Mouse (Mus musculus) olfactory bulb, adult 2 months (tissue): ENCODE results near the gene Uap1. TPM values are rescaled to one million over a fixed set of nuclear protein-coding genes. Genes with fewer than 3 reads are reported as not detected.
"Not testable (repeated sequence)": the region's sequence is repeated elsewhere in the genome, so short reads cannot be mapped to it uniquely, and the experiment has no call there.

Experiments used
- H3K27ac ChIP-seq: fragments of 200-500 bp; 2 replicates; pipeline ENCODE4 v1.5.1; 2012; ENCODE audit warnings: low read depth, low read length; ENCODE audit not compliant: insufficient read depth
- H3K4me1 ChIP-seq: fragments of 200-500 bp; 2 replicates; pipeline ENCODE4 v1.6.1; 2012; ENCODE audit warnings: low read length; ENCODE audit not compliant: control insufficient read depth, insufficient read depth
- H3K4me3 ChIP-seq: fragments of 200-500 bp; 2 replicates; pipeline ENCODE4 v1.5.1; 2012; ENCODE audit warnings: mild to moderate bottlenecking, low read depth, low read length, moderate library complexity; ENCODE audit not compliant: insufficient read depth
- CTCF ChIP-seq: fragments of 200-500 bp; IDR thresholded peaks from 2 replicates; pipeline ENCODE4 v1.5.1; 2012; ENCODE audit warnings: low read depth, mild to moderate bottlenecking, low read length, moderate library complexity; ENCODE audit not compliant: insufficient read depth
- POLR2A ChIP-seq: fragments of 200-500 bp; IDR thresholded peaks from 2 replicates; pipeline ENCODE4 v1.6.1; 2012; ENCODE audit warnings: mild to moderate bottlenecking, low read depth, low read length, moderate library complexity; ENCODE audit not compliant: insufficient read depth
- WGBS: fragments of 180-500 bp; shearing (Covaris S2); methylation state at CpG from one replicate; pipeline ENCODE4 v1.1.7; 2018; 5-methylcytosine and 5-hydroxymethylcytosine counted together
- polyA plus RNA-seq: library from polyadenylated mRNA; stranded (reverse); fragments of >200 nt; gene quantifications from 2 replicates; pipeline ENCODE4 v1.2.4, GENCODE M21; 2012; ENCODE audit warnings: low replicate concordance; ENCODE audit not compliant: missing spikeins, insufficient read depth, insufficient read length

Uap1 gene
- polyA plus RNA-seq, 1 experiment = not detected

GRCm38 (mm10) chr1:170110516-170111332 is 64.0 kb downstream of the Uap1 start, which contains the start of gene Ddr2:
Ddr2 (minus strand) TSS chr1:170110762.
- Histone ChIP-seq H3K27ac (no peak within 1 kb of the TSS; the same call in 1 of the 2 replicates), H3K4me1 (no peaks in the 10 kb centered on the region), H3K4me3 (peak within 1 kb of the TSS; percentile 21)
- TF ChIP-seq POLR2A (no peak), CTCF (no peak)
- 44% methylated on average over 17 of the region's 17 CpGs for WGBS

- H3K4me3 ChIP-seq = peak overlapping the region; percentile 21
- no peaks in the 10 kb centered on the region for H3K4me1 ChIP-seq
- TF ChIP-seq CTCF (no peak), POLR2A (no peak)
- no peak overlapping the region; the same call in 1 of the 2 replicates for H3K27ac ChIP-seq
- 61% methylated on average over 19 of the region's 19 CpGs for WGBS
These were observed 64.8 kb downstream of the Uap1 start for GRCm38 (mm10) chr1:170109776-170110515.

GRCm38 (mm10) chr1:170102814-170103213 is 71.9 kb downstream of the Uap1 start:
- not testable (repeated sequence) for H3K4me3 ChIP-seq, H3K4me1 ChIP-seq, H3K27ac ChIP-seq
- whole genome bisulfite sequencing = 89% methylated on average over 6 of the region's 6 CpGs

Other genes starting within 250 kb of the Uap1 start
- not detected in 2 replicates for gene Ccdc190, start 246.3 kb downstream of the Uap1 start, polyA plus RNA-seq
- gene Hsd17b7, start 205.7 kb downstream of the Uap1 start, polyA plus RNA-seq = not detected in 2 replicates
- gene Ddr2, start 64.2 kb downstream of the Uap1 start, polyA plus RNA-seq = not detected in 2 replicates
- gene Uhmk1, start 40.4 kb upstream of the Uap1 start, polyA plus RNA-seq = 38.9 TPM in 1 of 2 replicates, not detected in the other
- gene Sh2d1b2, start 57.8 kb upstream of the Uap1 start, polyA plus RNA-seq = not detected in 2 replicates
- not detected in 2 replicates for gene Sh2d1b1, start 102.4 kb upstream of the Uap1 start, polyA plus RNA-seq
- not detected in 2 replicates for gene Gm7694, start 131.4 kb upstream of the Uap1 start, polyA plus RNA-seq
- gene Spata46, start 133.8 kb upstream of the Uap1 start, polyA plus RNA-seq = not detected in 2 replicates